Mouse (Mus musculus) thymus, postnatal 0 days (tissue): Measurements from ENCODE around the gene Bcl2. TPM values are rescaled to one million over a fixed set of nuclear protein-coding genes. Genes with fewer than 3 reads are reported as not detected.

ENCODE experiments used
- DNase-seq: peaks from one replicate; pipeline ENCODE4 v3.0.0-alpha.2; 2015; ENCODE audit warnings: low spot score
- microRNA-seq: library from miRNA; unstranded; fragments of <30 nt; microRNA quantifications from one replicate; pipeline ENCODE4, GENCODE M21; 2016; ENCODE audit warnings: borderline number of aligned reads
- polyA plus RNA-seq: library from polyadenylated mRNA; unstranded; fragments of >200 nt; fragmentation: Nextera tagmentation; extraction: Ambion mirVana; gene quantifications from 2 replicates; pipeline ENCODE4 v1.2.1, GENCODE M21; 2015

Gene Bcl2
- polyA plus RNA-seq, 1 experiment from 2014 or later = 24.9 TPM

- DNase-seq = no peak
Observed at GRCm38 (mm10) chr1:106513890-106514643, 200.0 kb downstream of the Bcl2 start.

GRCm38 (mm10) chr1:106513481-106513880 is 200.6 kb downstream of the Bcl2 start:
- DNase-seq = no peak

GRCm38 (mm10) chr1:106511593-106511992 is 202.5 kb downstream of the Bcl2 start:
- DNase-seq = peak; percentile 86

- no peak for DNase-seq
Observed at GRCm38 (mm10) chr1:106507556-106507955, 206.5 kb downstream of the Bcl2 start.

GRCm38 (mm10) chr1:106503910-106504309 is 210.2 kb downstream of the Bcl2 start:
- DNase-seq = no peak

DNA sequence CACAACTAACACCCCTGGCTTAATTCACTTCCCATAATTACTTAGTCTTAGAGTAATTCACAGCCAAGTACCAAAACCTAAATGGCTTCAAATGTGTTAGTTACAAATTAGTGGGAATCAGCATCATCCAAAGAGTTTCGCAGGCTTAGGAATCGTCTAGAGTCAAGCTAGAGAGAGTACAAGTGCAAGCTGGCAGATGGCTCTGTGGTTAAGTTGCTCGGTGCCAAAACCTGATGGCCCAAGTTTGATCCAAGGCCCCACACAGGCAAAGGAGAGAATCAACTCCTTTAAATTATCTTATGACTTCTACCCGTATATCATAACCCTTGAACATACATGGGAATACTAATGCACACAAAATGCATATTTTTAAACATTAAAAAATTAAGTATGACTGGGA is 210.7 kb downstream of the Bcl2 start:
- no peak for DNase-seq

DNA sequence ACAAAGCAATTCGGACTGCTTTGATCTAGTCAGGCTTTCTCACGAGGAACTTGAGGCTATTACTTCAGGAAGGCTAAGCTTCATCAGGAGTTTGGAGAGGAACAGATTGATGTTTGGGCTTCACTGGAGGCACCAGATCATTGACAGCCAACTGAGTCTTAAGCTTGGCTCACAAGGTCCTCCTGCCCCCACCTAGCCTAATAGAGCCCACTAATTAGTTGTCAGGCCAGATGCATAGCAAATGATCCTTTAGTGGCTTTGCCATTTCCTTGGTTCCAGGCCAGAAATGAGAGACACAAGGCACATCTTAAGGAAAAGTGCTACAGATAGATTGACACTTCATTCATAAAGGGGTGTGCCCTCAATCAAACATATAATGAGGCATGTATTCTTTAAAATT is 216.1 kb downstream of the Bcl2 start:
- no peak for DNase-seq

Small RNAs within 50 kb of the gene (microRNA-seq; reads per million reads assigned to microRNA genes)
- gene Mir3473f = not detected

Other genes with a start within 250 kb of the Bcl2 start
- 11.7 and 13.5 TPM in 2 replicates for gene Kdsr, start 45.5 kb upstream of the Bcl2 start, polyA plus RNA-seq
- gene Vps4b, start 82.5 kb upstream of the Bcl2 start, polyA plus RNA-seq = 82.5 and 88.7 TPM in 2 replicates
- gene Serpinb5, start 146.9 kb upstream of the Bcl2 start, polyA plus RNA-seq = 5.6 and 8.3 TPM in 2 replicates
- 4.3 and 5.4 TPM in 2 replicates for gene Serpinb12, start 220.2 kb upstream of the Bcl2 start, polyA plus RNA-seq